Mouse (Mus musculus): ENCODE results near the gene Gpc5. TPM values are rescaled to one million over a fixed set of nuclear protein-coding genes. Genes with fewer than 3 reads are reported as not detected.

Gene Gpc5
- total and polyA plus RNA-seq, 3 experiments: 0.14 TPM; not detected in 2

DNA sequence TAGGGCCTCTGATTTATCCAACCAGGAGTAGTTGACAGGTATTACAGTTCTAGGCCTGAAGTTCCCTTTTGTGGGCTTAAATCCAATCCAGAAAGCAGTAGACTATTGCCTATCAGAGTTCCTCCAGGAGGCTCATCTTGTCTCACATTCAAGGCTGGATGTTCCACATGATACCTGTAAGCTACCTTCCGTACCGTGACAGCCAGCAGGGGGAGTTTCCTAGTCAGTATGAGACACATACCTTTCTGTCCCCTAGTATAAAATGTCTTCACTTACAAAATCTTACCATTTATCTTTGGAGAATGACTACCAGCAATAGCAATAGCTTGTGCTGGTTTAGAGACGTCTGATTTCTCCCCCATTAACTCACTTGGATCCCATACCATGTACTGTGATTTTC is 56.8 kb downstream of the Gpc5 start:
- Histone ChIP-seq H3K9ac (ENCODE audit: insufficient read depth, low read depth) (no peak overlapping the region), H3K4me2 (ENCODE audit: insufficient read depth, low read depth, poor library complexity, severe bottlenecking) (no peak overlapping the region), H3K27me3 (replicated peaks) (no peaks in the 10 kb centered on the region), H3K4me3 (replicated peaks in 1 of 3; ENCODE audit: low read depth in 2 of 3, low read length in 2 of 3, poor library complexity in 1 of 3) (no peak overlapping the region), H3K27ac (ENCODE audit: insufficient read depth, low read depth) (no peak overlapping the region), H3K36me3 (replicated peaks in 1 of 2; ENCODE audit: control insufficient read depth in 1 of 2, insufficient read depth in 1 of 2, low read length in 1 of 2) (no peaks in the 10 kb centered on the region), H3K79me2 (replicated peaks; ENCODE audit: control insufficient read depth, extremely low read depth, insufficient read depth, poor library complexity, severe bottlenecking) (no peaks in the 10 kb centered on the region), H3K4me1 (ENCODE audit: control insufficient read depth in 1 of 2, insufficient read depth in 2 of 2) (no peaks in the 10 kb centered on the region), H3K9me3 (replicated peaks; ENCODE audit: low read length) (no peaks in the 10 kb centered on the region)
- dilution Hi-C loops (cut with MboI; ENCODE audit: extremely low pct_ligation_motif_present, extremely low pct_unique_long_range_greater_than_20kb, low sequenced_read_pairs) (no loop called here), in situ Hi-C loops (cut with MboI; ENCODE audit: low pct_ligation_motif_present, low pct_unique_long_range_greater_than_20kb, low sequenced_read_pairs) (no loop called here)
- DNase-seq (ENCODE audit: extremely low read depth): peak; percentile 17
- TF ChIP-seq SMC3 (IDR thresholded peaks at IDR 0.05; ENCODE audit: low read depth, low read length): peak; percentile 30
- TF ChIP-seq IRF4 (IDR thresholded peaks at IDR 0.05; ENCODE audit: low read depth, low read length): no peak
- TF ChIP-seq CTCF (conservative IDR thresholded peaks at IDR 0.05 in 1 of 2, IDR thresholded peaks at IDR 0.05 in 1 of 2; ENCODE audit: low read depth in 2 of 2, low read length in 2 of 2): peak in 1 of 2 experiments; percentile 51; a peak in 2 of 4 replicates
- TF ChIP-seq MEF2A (IDR thresholded peaks at IDR 0.05; ENCODE audit: borderline replicate concordance, low read depth, low read length): no peak

- Histone ChIP-seq H3K27me3 (replicated peaks) (no peaks in the 10 kb centered on the region), H3K79me2 (replicated peaks; ENCODE audit: control insufficient read depth, extremely low read depth, insufficient read depth, poor library complexity, severe bottlenecking) (no peaks in the 10 kb centered on the region), H3K4me2 (ENCODE audit: insufficient read depth, low read depth, poor library complexity, severe bottlenecking) (no peak overlapping the region), H3K9me3 (replicated peaks; ENCODE audit: low read length) (peaks cover 3% of the 10 kb centered on the region), H3K9ac (ENCODE audit: insufficient read depth, low read depth) (no peak overlapping the region), H3K36me3 (replicated peaks in 1 of 2; ENCODE audit: control insufficient read depth in 1 of 2, insufficient read depth in 1 of 2, low read length in 1 of 2) (no peaks in the 10 kb centered on the region), H3K4me1 (ENCODE audit: control insufficient read depth in 1 of 2, insufficient read depth in 2 of 2) (no peaks in the 10 kb centered on the region), H3K4me3 (replicated peaks in 1 of 3; ENCODE audit: low read depth in 2 of 3, low read length in 2 of 3, poor library complexity in 1 of 3) (no peak overlapping the region), H3K27ac (ENCODE audit: insufficient read depth, low read depth) (no peak overlapping the region)
- DNase-seq (ENCODE audit: extremely low read depth): no peak
- no peak for TF ChIP-seq SMC3 (IDR thresholded peaks at IDR 0.05; ENCODE audit: low read depth, low read length)
- dilution Hi-C loops (cut with MboI; ENCODE audit: extremely low pct_ligation_motif_present, extremely low pct_unique_long_range_greater_than_20kb, low sequenced_read_pairs): no loop called here
- in situ Hi-C loops (cut with MboI; ENCODE audit: low pct_ligation_motif_present, low pct_unique_long_range_greater_than_20kb, low sequenced_read_pairs): no loop called here
Measured at GRCm38 (mm10) chr14:115156597-115156996, 64.6 kb downstream of the Gpc5 start.

DNA sequence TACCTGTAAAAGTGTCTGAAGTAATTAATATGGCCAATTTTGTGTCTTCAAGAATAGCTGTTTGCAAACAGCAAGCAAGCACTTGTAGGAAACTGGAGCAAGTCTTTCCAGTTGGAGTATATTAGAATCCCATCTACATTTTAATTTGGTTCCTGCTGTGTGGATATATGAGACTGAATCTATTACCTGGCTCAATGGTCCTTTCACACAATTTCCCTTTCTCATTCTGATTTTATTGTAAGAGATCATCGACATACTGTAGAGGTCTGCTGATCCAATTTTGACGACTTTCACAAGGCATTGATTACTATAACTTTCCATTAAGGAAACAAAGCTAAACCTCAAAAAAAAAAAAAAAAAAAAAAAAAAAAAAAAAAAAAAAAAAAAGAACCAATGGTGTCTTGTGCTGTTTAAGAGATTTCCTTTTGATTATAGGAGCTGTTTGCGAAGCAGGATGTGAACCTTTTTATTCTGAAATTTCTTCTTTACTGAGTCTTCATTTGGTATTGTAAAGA is 85.4 kb downstream of the Gpc5 start:
- H3K4me2 ChIP-seq (ENCODE audit: insufficient read depth, low read depth, poor library complexity, severe bottlenecking): no peak overlapping the region
- H3K9me3 ChIP-seq (replicated peaks; ENCODE audit: low read length): no peaks in the 10 kb centered on the region
- in situ Hi-C loops (cut with MboI; ENCODE audit: low pct_ligation_motif_present, low pct_unique_long_range_greater_than_20kb, low sequenced_read_pairs): no loop called here
- no peak for DNase-seq (ENCODE audit: extremely low read depth)
- no peaks in the 10 kb centered on the region for H3K4me1 ChIP-seq (ENCODE audit: control insufficient read depth in 1 of 2, insufficient read depth in 2 of 2)
- dilution Hi-C loops (cut with MboI; ENCODE audit: extremely low pct_ligation_motif_present, extremely low pct_unique_long_range_greater_than_20kb, low sequenced_read_pairs): no loop called here
- no peaks in the 10 kb centered on the region for H3K27me3 ChIP-seq (replicated peaks)
- no peak overlapping the region for H3K9ac ChIP-seq (ENCODE audit: insufficient read depth, low read depth)
- TF ChIP-seq ZNF384 (IDR thresholded peaks at IDR 0.05; ENCODE audit: low read depth, low read length): peak; percentile 68
- TF ChIP-seq CHD1 (IDR thresholded peaks at IDR 0.05; ENCODE audit: low read depth, low read length): no peak
- no peak overlapping the region for H3K4me3 ChIP-seq (replicated peaks in 1 of 3; ENCODE audit: low read depth in 2 of 3, low read length in 2 of 3, poor library complexity in 1 of 3)
- no peak overlapping the region for H3K27ac ChIP-seq (ENCODE audit: insufficient read depth, low read depth)
- H3K79me2 ChIP-seq (replicated peaks; ENCODE audit: control insufficient read depth, extremely low read depth, insufficient read depth, poor library complexity, severe bottlenecking): no peaks in the 10 kb centered on the region
- H3K36me3 ChIP-seq (replicated peaks in 1 of 2; ENCODE audit: control insufficient read depth in 1 of 2, insufficient read depth in 1 of 2, low read length in 1 of 2): no peaks in the 10 kb centered on the region

DNA sequence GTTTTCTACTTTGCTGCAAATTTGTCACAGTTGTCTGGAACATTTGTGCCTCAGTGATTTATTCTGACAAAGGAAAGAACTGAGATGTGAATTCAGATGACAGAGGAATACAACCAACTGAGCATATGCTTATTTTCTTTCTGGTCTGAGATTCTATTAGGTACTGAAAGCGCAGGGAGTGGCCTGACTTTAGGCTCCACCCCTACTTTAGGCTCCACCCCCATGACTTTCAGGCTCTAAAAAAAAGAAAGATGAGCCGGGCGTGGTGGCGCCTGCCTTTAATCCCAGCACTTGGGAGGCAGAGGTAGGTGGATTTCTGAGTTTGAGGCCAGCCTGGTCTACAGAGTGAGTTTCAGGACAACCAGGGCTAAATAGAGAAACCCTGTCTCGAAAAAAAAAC is 87.9 kb downstream of the Gpc5 start:
- H3K27ac ChIP-seq (ENCODE audit: insufficient read depth, low read depth): no peak overlapping the region
- H3K4me1 ChIP-seq (ENCODE audit: control insufficient read depth in 1 of 2, insufficient read depth in 2 of 2): no peaks in the 10 kb centered on the region
- peak; percentile 12 for DNase-seq (ENCODE audit: extremely low read depth)
- H3K36me3 ChIP-seq (replicated peaks in 1 of 2; ENCODE audit: control insufficient read depth in 1 of 2, insufficient read depth in 1 of 2, low read length in 1 of 2): no peaks in the 10 kb centered on the region
- dilution Hi-C loops (cut with MboI; ENCODE audit: extremely low pct_ligation_motif_present, extremely low pct_unique_long_range_greater_than_20kb, low sequenced_read_pairs) (no loop called here), in situ Hi-C loops (cut with MboI; ENCODE audit: low pct_ligation_motif_present, low pct_unique_long_range_greater_than_20kb, low sequenced_read_pairs) (no loop called here)
- H3K4me2 ChIP-seq (ENCODE audit: insufficient read depth, low read depth, poor library complexity, severe bottlenecking): no peak overlapping the region
- no peaks in the 10 kb centered on the region for H3K9me3 ChIP-seq (replicated peaks; ENCODE audit: low read length)
- H3K27me3 ChIP-seq (replicated peaks): no peaks in the 10 kb centered on the region
- H3K9ac ChIP-seq (ENCODE audit: insufficient read depth, low read depth): no peak overlapping the region
- H3K4me3 ChIP-seq (replicated peaks in 1 of 3; ENCODE audit: low read depth in 2 of 3, low read length in 2 of 3, poor library complexity in 1 of 3): no peak overlapping the region
- H3K79me2 ChIP-seq (replicated peaks; ENCODE audit: control insufficient read depth, extremely low read depth, insufficient read depth, poor library complexity, severe bottlenecking): no peaks in the 10 kb centered on the region
- no peak for TF ChIP-seq GABPA (IDR thresholded peaks at IDR 0.05; ENCODE audit: insufficient replicate concordance, low read depth, low read length)

All from CH12.LX (cell line).